Mouse (Mus musculus) ES-E14 (cell line): Measurements from ENCODE around the gene Fam205c.

Source experiments
- CHD2 ChIP-seq: IDR thresholded peaks from 2 replicates; pipeline ENCODE4 v1.6.1; 2014; ENCODE audit warnings: mild to moderate bottlenecking, low read depth, low read length, inconsistent platforms
- HCFC1 ChIP-seq: IDR thresholded peaks from 2 replicates; pipeline ENCODE4 v1.6.1; 2012; ENCODE audit warnings: low read length, inconsistent platforms, borderline replicate concordance; ENCODE audit not compliant: insufficient read depth
- MAFK ChIP-seq: IDR thresholded peaks from 2 replicates; pipeline ENCODE4 v1.6.1; 2014; ENCODE audit warnings: mild to moderate bottlenecking, low read depth, low read length, inconsistent platforms; ENCODE audit not compliant: insufficient read depth
- ZC3H11A ChIP-seq: IDR thresholded peaks from 2 replicates; pipeline ENCODE4 v1.6.1; 2012; ENCODE audit warnings: low read depth, mild to moderate bottlenecking, inconsistent platforms, low read length, borderline replicate concordance
- ZNF384 ChIP-seq: IDR thresholded peaks from 2 replicates; pipeline ENCODE4 v1.6.1; 2012; ENCODE audit warnings: low read depth, low read length, inconsistent platforms

DNA sequence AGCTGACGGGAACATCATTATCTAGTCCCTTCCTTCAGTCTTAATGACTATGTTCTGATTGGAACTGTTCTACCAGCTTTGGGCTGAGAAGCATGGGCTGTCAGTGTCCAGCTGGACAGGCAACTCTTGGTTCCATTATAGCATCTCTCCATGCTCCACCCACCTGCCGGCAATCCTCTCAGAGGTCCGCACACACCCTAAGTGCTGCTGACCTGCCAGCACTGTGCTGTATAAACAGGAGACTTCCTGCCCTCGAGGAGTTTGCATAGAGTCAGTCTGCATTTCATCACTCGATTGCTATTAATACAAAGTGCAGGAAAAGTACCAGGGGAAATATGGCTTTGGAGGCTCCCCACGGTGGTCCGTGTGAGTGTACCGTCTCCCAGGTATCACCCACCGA is 46.7 kb upstream of the Fam205c start:
- TF ChIP-seq ZNF384 (no peak), HCFC1 (no peak), MAFK (no peak), CHD2 (no peak), ZC3H11A (no peak)
